Mouse (Mus musculus): ENCODE data around the gene Rufy2. TPM values are rescaled to one million over a fixed set of nuclear protein-coding genes. Genes with fewer than 3 reads are reported as not detected.

Rufy2 gene
- total and polyA plus RNA-seq, 3 experiments, result 1.8 to 2.6 TPM; not detected in 1

GRCm38 (mm10) chr10:63063365-63063764, 83.3 kb downstream of the Rufy2 start:
- Histone ChIP-seq H3K4me1 (ENCODE audit: control insufficient read depth in 1 of 2, insufficient read depth in 2 of 2, low read length in 2 of 2) (no peaks in the 10 kb centered on the region; a peak in 1 of 4 replicates), H3K4me3 (ENCODE audit: control insufficient read depth in 1 of 2, insufficient read depth in 1 of 2, low read depth in 2 of 2, low read length in 2 of 2) (no peak overlapping the region), H3K9ac (ENCODE audit: control insufficient read depth, low read depth, low read length, poor library complexity, severe bottlenecking) (no peak overlapping the region), H3K36me3 (ENCODE audit: control insufficient read depth in 1 of 2, insufficient read depth in 2 of 2, low read length in 2 of 2) (no peaks in the 10 kb centered on the region), H3K27me3 (ENCODE audit: control insufficient read depth in 1 of 2, insufficient read depth in 2 of 2, low read length in 2 of 2) (no peaks in the 10 kb centered on the region; a peak in 1 of 4 replicates), H3K9me3 (replicated peaks; ENCODE audit: insufficient read depth, low read length) (no peaks in the 10 kb centered on the region), H3K27ac (ENCODE audit: control insufficient read depth, low read depth, low read length) (no peak overlapping the region), H3K79me2 (ENCODE audit: control insufficient read depth, insufficient read depth, low read length, poor library complexity) (no peaks in the 10 kb centered on the region)
- no peak for TF ChIP-seq MAZ (IDR thresholded peaks at IDR 0.05; ENCODE audit: low read depth, low read length)
- no peak for TF ChIP-seq GABPA (IDR thresholded peaks at IDR 0.05; ENCODE audit: low read depth, low read length)
- TF ChIP-seq ZKSCAN1 (IDR thresholded peaks at IDR 0.05; ENCODE audit: low read depth, low read length), result no peak
- TF ChIP-seq HCFC1 (IDR thresholded peaks at IDR 0.05; ENCODE audit: low read depth, low read length), result no peak
- no peak for TF ChIP-seq TAL1 (IDR thresholded peaks at IDR 0.05; ENCODE audit: low read length)
- TF ChIP-seq ZMIZ1 (IDR thresholded peaks at IDR 0.05; ENCODE audit: low read depth, low read length), result no peak
- TF ChIP-seq MYC (IDR thresholded peaks at IDR 0.05; ENCODE audit: low read depth, low read length), result no peak
- TF ChIP-seq USF1 (IDR thresholded peaks at IDR 0.05; ENCODE audit: low read depth, low read length), result no peak
- no peak for TF ChIP-seq GATA1 (IDR thresholded peaks at IDR 0.05; ENCODE audit: low read depth, low read length)
- no peak for DNase-seq (ENCODE audit: low read depth, low spot score)

- Histone ChIP-seq H3K27ac (ENCODE audit: control insufficient read depth, low read depth, low read length) (no peak overlapping the region), H3K27me3 (ENCODE audit: control insufficient read depth in 1 of 2, insufficient read depth in 2 of 2, low read length in 2 of 2) (no peaks in the 10 kb centered on the region; a peak in 1 of 4 replicates), H3K4me1 (ENCODE audit: control insufficient read depth in 1 of 2, insufficient read depth in 2 of 2, low read length in 2 of 2) (no peaks in the 10 kb centered on the region; a peak in 1 of 4 replicates), H3K36me3 (ENCODE audit: control insufficient read depth in 1 of 2, insufficient read depth in 2 of 2, low read length in 2 of 2) (no peaks in the 10 kb centered on the region), H3K4me3 (ENCODE audit: control insufficient read depth in 1 of 2, insufficient read depth in 1 of 2, low read depth in 2 of 2, low read length in 2 of 2) (no peak overlapping the region), H3K79me2 (ENCODE audit: control insufficient read depth, insufficient read depth, low read length, poor library complexity) (no peaks in the 10 kb centered on the region), H3K9ac (ENCODE audit: control insufficient read depth, low read depth, low read length, poor library complexity, severe bottlenecking) (no peak overlapping the region), H3K9me3 (replicated peaks; ENCODE audit: insufficient read depth, low read length) (no peaks in the 10 kb centered on the region)
- DNase-seq (ENCODE audit: low read depth, low spot score), result no peak
- TF ChIP-seq ETS1 (IDR thresholded peaks at IDR 0.05; ENCODE audit: low read depth, low read length), result no peak
- no peak for TF ChIP-seq POLR2AphosphoS5 (IDR thresholded peaks at IDR 0.05; ENCODE audit: borderline replicate concordance, low read depth, low read length)
- no peak for TF ChIP-seq ZMIZ1 (IDR thresholded peaks at IDR 0.05; ENCODE audit: low read depth, low read length)
- no peak for TF ChIP-seq MYC (IDR thresholded peaks at IDR 0.05; ENCODE audit: low read depth, low read length)
- no peak for TF ChIP-seq ZC3H11A (IDR thresholded peaks at IDR 0.05; ENCODE audit: low read depth, low read length)
- no peak for TF ChIP-seq MXI1 (IDR thresholded peaks at IDR 0.05; ENCODE audit: low read depth, low read length)
- TF ChIP-seq EP300 (IDR thresholded peaks at IDR 0.05; ENCODE audit: low read depth in 1 of 2, low read length in 2 of 2), result no peak
- TF ChIP-seq UBTF (IDR thresholded peaks at IDR 0.05; ENCODE audit: borderline replicate concordance, insufficient read depth, low read depth, low read length), result no peak
- no peak for TF ChIP-seq CHD2 (IDR thresholded peaks at IDR 0.05; ENCODE audit: low read length)
Measured at GRCm38 (mm10) chr10:63064516-63064915, 84.5 kb downstream of the Rufy2 start.
